Mouse (Mus musculus): ENCODE measurements around the gene Elovl6. TPM values are rescaled to one million over a fixed set of nuclear protein-coding genes. Genes with fewer than 3 reads are reported as not detected.

Gene Elovl6
- polyA plus RNA-seq, 1 experiment, result 0.01 TPM

DNA sequence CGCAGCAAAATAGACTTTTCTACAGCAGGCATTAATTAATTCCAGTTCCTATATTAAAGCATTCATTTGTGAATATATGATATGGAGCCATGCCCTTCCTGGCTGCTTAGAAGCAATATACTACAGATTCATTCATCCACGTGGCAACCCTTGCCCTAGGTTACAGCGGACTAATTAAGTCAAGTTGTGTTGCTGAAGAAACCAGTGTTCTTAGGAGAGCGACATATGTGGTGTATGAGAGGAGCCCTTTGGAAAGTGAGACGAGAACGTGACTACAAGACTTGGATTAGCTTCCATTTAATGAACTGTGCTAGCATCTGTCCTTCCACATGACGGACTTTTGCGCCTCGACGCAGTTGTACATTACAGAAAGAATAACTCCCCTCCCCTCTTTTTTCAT is 115.2 kb downstream of the Elovl6 start:
- no peak for TF ChIP-seq TAL1 (IDR thresholded peaks at IDR 0.05; ENCODE audit: low read length)
- no peak for TF ChIP-seq GATA1 (IDR thresholded peaks at IDR 0.05; ENCODE audit: low read length)
- Histone ChIP-seq H3K36me3 (ENCODE audit: control insufficient read depth) (no peaks in the 10 kb centered on the region), H3K27me3 (ENCODE audit: control insufficient read depth) (no peaks in the 10 kb centered on the region), H3K4me3 (replicated peaks) (no peak overlapping the region), H3K9me3 (ENCODE audit: control insufficient read depth, low read length) (no peaks in the 10 kb centered on the region), H3K4me1 (ENCODE audit: control insufficient read depth) (no peaks in the 10 kb centered on the region)

DNA sequence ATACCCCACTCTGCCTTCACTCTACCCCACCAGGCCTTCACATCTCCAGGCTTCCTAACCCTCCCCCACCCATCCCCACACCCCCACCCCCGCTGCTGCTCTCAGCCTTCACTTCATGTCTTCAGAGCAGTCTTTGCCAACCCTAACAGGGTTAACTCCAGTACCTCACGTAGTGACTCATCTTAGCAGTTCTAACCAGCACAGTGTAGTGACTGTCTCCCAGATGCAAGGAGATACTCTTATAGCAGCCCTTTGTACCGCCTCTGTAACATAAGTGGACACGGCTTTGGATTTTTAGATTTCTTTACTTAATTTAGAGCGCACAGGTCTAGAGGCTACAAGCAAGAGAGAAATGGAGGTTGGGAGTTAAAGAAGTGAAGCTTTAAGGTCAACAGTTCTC is 116.4 kb downstream of the Elovl6 start:
- Histone ChIP-seq H3K36me3 (ENCODE audit: control insufficient read depth) (no peaks in the 10 kb centered on the region), H3K9me3 (ENCODE audit: control insufficient read depth, low read length) (no peaks in the 10 kb centered on the region)
- no peak for TF ChIP-seq GATA1 (IDR thresholded peaks at IDR 0.05; ENCODE audit: low read length)
- TF ChIP-seq TAL1 (IDR thresholded peaks at IDR 0.05; ENCODE audit: low read length), result no peak

DNA sequence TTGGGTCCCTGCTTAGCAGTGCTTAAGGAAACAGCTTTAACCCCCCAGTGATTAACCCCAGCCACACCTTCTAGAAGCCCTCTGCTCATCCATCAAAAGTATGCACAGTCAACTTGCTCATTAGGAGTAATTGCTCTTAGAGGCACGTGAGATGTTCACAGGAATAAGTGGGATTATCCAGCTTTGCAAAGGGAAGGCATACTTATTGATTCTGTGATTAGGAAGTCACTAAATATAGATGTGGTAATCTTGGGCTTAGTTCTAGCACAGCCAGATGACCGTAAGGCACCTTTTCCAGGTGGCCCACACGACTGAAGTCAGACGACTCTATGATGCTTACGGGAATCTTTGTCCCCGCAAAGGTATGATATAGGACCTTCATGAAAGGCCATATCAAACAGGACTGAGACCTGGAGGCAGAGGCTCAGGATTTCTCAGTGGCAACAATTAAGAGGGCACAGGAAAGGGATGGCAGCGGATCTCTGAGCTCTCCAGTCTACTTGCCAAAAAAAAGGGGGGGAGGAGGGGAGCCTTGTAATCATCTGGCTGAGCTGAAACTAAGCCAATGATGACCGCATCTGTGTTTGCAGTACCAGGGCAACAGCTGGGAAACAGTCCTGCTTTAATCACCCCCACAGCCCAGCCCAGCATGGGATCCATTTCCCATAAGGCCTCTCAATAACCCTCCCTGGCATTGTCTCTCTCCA is 117.6 kb downstream of the Elovl6 start:
- Histone ChIP-seq H3K4me1 (ENCODE audit: control insufficient read depth) (no peaks in the 10 kb centered on the region), H3K9me3 (ENCODE audit: control insufficient read depth, low read length) (no peaks in the 10 kb centered on the region), H3K36me3 (ENCODE audit: control insufficient read depth) (no peaks in the 10 kb centered on the region), H3K4me3 (replicated peaks) (no peak overlapping the region), H3K27me3 (ENCODE audit: control insufficient read depth) (no peaks in the 10 kb centered on the region)
- TF ChIP-seq GATA1 (IDR thresholded peaks at IDR 0.05; ENCODE audit: low read length) (no peak), TAL1 (IDR thresholded peaks at IDR 0.05; ENCODE audit: low read length) (no peak)

More for the DNA sequence above, 116.4 kb downstream of the Elovl6 start:
- no peaks in the 10 kb centered on the region for H3K27me3 ChIP-seq (ENCODE audit: control insufficient read depth)
- no peaks in the 10 kb centered on the region for H3K4me1 ChIP-seq (ENCODE audit: control insufficient read depth)
- no peak overlapping the region for H3K4me3 ChIP-seq (replicated peaks)

DNA sequence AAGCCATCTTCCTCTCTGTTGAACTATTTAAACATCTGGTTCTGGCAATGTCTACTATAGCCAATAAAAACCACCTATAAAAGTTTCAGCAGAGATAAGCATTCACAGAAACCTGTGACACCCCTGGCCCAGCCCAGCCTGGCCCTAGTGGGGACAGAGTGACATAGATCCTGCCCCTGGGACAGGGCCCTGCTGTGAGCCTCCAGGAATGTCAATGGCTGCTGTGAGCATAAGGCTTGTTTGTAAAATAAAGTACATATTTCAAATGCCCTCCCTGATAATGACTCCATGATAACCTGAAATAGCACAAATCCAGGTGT is 118.1 kb downstream of the Elovl6 start:
- TF ChIP-seq GATA1 (IDR thresholded peaks at IDR 0.05; ENCODE audit: low read length), result no peak
- Histone ChIP-seq H3K9me3 (ENCODE audit: control insufficient read depth, low read length) (no peaks in the 10 kb centered on the region), H3K4me1 (ENCODE audit: control insufficient read depth) (no peaks in the 10 kb centered on the region)

DNA sequence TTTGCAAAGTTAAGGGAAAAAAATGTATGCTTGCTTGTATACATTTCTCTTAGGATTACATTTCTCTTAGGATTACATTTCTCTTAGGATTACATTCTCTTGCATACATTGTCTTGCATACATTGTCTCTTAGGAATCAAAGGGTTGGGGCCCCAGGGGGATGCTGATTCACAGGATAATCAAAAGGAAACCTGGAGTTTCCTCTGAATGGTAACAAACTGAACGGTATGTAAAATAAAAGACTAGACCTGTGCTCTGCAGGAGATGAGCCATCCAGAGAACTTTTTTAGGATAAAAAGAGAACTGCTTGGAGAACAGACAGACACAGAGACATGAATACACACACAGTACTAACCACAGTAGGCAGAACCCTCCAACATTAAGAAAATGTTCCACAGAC is 118.8 kb downstream of the Elovl6 start:
- TF ChIP-seq GATA1 (IDR thresholded peaks at IDR 0.05; ENCODE audit: low read length), result no peak
- no peak for TF ChIP-seq TAL1 (IDR thresholded peaks at IDR 0.05; ENCODE audit: low read length)
- no peak overlapping the region for H3K4me3 ChIP-seq (replicated peaks)
- no peaks in the 10 kb centered on the region for H3K9me3 ChIP-seq (ENCODE audit: control insufficient read depth, low read length)
- H3K27me3 ChIP-seq (ENCODE audit: control insufficient read depth), result no peaks in the 10 kb centered on the region
- no peaks in the 10 kb centered on the region for H3K4me1 ChIP-seq (ENCODE audit: control insufficient read depth)
- no peaks in the 10 kb centered on the region for H3K36me3 ChIP-seq (ENCODE audit: control insufficient read depth)

More for the DNA sequence above, 118.1 kb downstream of the Elovl6 start:
- Histone ChIP-seq H3K27me3 (ENCODE audit: control insufficient read depth) (no peaks in the 10 kb centered on the region), H3K4me3 (replicated peaks) (no peak overlapping the region), H3K36me3 (ENCODE audit: control insufficient read depth) (no peaks in the 10 kb centered on the region)

DNA sequence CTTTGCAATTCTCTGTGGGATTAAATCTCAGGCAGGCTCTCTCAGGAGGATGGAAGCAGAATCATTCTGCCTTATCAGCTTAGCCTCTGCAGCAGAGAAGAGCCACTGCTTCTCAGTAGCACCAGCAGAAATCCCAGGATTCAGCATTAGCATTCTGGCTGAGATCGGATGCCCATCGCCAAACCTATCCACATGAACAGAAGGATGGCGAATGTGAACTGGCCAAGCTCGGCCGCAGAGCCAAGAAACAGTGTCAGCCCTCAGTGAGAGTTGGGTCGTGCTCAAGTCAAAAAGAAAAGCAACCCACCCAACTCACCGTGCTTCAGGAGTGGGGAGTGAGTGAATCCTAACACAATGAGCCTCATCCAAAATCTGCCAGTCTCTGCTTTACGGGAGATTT is 119.6 kb downstream of the Elovl6 start:
- Histone ChIP-seq H3K4me1 (ENCODE audit: control insufficient read depth) (no peaks in the 10 kb centered on the region), H3K4me3 (replicated peaks) (no peak overlapping the region), H3K9me3 (ENCODE audit: control insufficient read depth, low read length) (no peaks in the 10 kb centered on the region), H3K27me3 (ENCODE audit: control insufficient read depth) (no peaks in the 10 kb centered on the region), H3K36me3 (ENCODE audit: control insufficient read depth) (no peaks in the 10 kb centered on the region)
- no peak for TF ChIP-seq GATA1 (IDR thresholded peaks at IDR 0.05; ENCODE audit: low read length)
- no peak for TF ChIP-seq TAL1 (IDR thresholded peaks at IDR 0.05; ENCODE audit: low read length)

DNA sequence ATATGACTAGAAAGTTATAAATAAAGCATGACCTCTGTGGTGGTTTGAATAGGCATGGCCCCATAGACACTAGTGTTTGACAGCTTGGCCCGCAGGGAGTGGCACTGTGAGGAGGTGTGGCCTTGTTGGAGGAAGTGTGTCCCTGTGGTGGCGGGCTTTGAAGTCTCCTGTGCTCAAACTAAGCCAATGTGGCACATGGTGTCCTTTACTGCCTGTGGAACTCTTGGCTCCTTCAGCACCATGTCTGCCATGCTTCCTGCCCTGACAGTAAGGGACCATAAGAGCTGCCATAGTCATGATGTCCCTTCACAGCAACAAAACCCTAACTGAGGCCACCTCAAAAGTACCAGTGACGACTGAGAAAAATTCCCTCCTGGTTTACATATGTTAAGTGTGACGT is 120.3 kb downstream of the Elovl6 start:
- Histone ChIP-seq H3K4me1 (ENCODE audit: control insufficient read depth) (no peaks in the 10 kb centered on the region), H3K27me3 (ENCODE audit: control insufficient read depth) (no peaks in the 10 kb centered on the region), H3K4me3 (replicated peaks) (no peak overlapping the region), H3K9me3 (ENCODE audit: control insufficient read depth, low read length) (no peaks in the 10 kb centered on the region), H3K36me3 (ENCODE audit: control insufficient read depth) (no peaks in the 10 kb centered on the region)
- TF ChIP-seq TAL1 (IDR thresholded peaks at IDR 0.05; ENCODE audit: low read length) (no peak), GATA1 (IDR thresholded peaks at IDR 0.05; ENCODE audit: low read length) (no peak)

DNA sequence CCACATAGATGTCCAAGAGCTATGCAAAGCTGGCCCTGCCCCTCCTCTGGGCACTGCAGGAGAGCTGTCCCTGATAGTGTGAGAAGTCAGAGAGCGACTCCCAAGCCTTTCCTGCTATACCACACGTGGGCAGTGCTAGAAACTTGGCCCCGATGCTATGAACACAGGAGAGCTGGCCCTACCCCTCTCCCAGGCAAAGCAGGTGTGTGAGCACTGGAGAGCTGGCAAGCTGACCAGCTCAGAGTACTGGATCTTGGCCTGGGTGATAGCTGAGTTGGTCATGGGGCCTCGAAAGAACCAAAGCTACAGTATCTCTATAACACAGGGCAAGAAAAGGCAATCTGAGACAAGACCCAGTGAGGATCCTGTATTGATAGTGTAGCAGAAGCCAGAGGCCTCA is 124.4 kb downstream of the Elovl6 start:
- Histone ChIP-seq H3K27me3 (ENCODE audit: control insufficient read depth) (no peaks in the 10 kb centered on the region), H3K9me3 (ENCODE audit: control insufficient read depth, low read length) (peaks cover 2% of the 10 kb centered on the region; the same call in 1 of the 2 replicates), H3K4me1 (ENCODE audit: control insufficient read depth) (no peaks in the 10 kb centered on the region), H3K36me3 (ENCODE audit: control insufficient read depth) (no peaks in the 10 kb centered on the region), H3K4me3 (replicated peaks) (no peak overlapping the region)
- TF ChIP-seq TAL1 (IDR thresholded peaks at IDR 0.05; ENCODE audit: low read length) (no peak), GATA1 (IDR thresholded peaks at IDR 0.05; ENCODE audit: low read length) (no peak)

DNA sequence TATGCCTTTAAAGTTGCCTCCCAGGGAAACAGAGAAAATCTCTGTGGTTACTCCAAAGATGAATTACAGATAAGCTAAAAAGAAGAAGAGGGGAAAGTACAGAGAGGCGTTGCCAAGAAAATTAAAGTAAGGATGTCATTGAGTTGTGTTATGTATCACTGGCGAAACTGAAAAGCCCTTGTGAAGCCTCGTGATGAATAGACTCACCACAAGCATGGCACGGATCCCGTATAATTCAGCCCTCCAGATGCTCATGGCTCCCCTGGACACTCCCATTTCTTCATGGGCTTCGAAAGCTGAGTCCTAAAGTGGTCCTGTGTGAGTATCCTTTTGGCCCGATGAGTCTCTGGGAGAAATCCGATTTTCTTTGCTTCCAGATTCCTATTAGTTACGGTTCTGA is 125.1 kb downstream of the Elovl6 start:
- H3K4me1 ChIP-seq (ENCODE audit: control insufficient read depth), result no peaks in the 10 kb centered on the region

DNA sequence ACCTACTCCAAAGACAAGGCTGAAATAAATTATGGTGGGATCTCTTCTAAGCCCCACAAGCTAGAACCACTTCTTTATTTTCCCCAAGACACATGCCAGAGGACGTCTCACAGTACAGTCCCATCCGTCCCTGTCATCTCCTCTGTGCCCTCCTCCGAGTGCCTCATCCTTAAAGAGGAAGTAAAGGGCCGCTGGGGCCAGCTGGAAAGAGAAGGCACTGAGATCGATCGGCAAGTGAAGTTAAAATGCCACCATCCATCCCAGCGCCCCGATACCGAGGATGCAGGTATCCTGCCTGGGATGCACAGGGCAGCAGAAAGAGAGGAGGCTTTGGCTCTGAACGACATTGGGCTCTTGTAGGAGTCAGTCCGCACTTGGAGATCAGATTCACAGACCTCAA is 125.6 kb downstream of the Elovl6 start:
- H3K9me3 ChIP-seq (ENCODE audit: control insufficient read depth, low read length), result peaks cover 2% of the 10 kb centered on the region; the same call in 1 of the 2 replicates
- no peaks in the 10 kb centered on the region for H3K27me3 ChIP-seq (ENCODE audit: control insufficient read depth)
- no peaks in the 10 kb centered on the region for H3K36me3 ChIP-seq (ENCODE audit: control insufficient read depth)
- H3K4me3 ChIP-seq (replicated peaks), result no peak overlapping the region
- TF ChIP-seq GATA1 (IDR thresholded peaks at IDR 0.05; ENCODE audit: low read length), result no peak
- TF ChIP-seq TAL1 (IDR thresholded peaks at IDR 0.05; ENCODE audit: low read length), result no peak
- no peaks in the 10 kb centered on the region for H3K4me1 ChIP-seq (ENCODE audit: control insufficient read depth)

More for the DNA sequence above, 125.1 kb downstream of the Elovl6 start:
- no peak overlapping the region for H3K4me3 ChIP-seq (replicated peaks)
- no peaks in the 10 kb centered on the region for H3K27me3 ChIP-seq (ENCODE audit: control insufficient read depth)
- peaks cover 2% of the 10 kb centered on the region; the same call in 1 of the 2 replicates for H3K9me3 ChIP-seq (ENCODE audit: control insufficient read depth, low read length)
- H3K36me3 ChIP-seq (ENCODE audit: control insufficient read depth), result no peaks in the 10 kb centered on the region
- no peak for TF ChIP-seq TAL1 (IDR thresholded peaks at IDR 0.05; ENCODE audit: low read length)
- TF ChIP-seq GATA1 (IDR thresholded peaks at IDR 0.05; ENCODE audit: low read length), result no peak

Measured in erythroblast, embryonic 14.5 days (primary cell).